8 mouse cellular contexts compared by ENCODE assay signal in genomic region chr8:84647461-84647901, GRCm38 (mm10). TPM values are rescaled to one million over a fixed set of nuclear protein-coding genes. Genes with fewer than 3 reads are reported as not detected.
A peak's percentile ranks its signal among the peaks of the same experiment; 100 is the strongest.
DNase-seq lines count a peak whose midpoint lies in the region; ATAC-seq and TF ChIP-seq lines count a peak whose summit lies in the region.

No protein-coding gene starts in this region.

- TF ChIP-seq CTCF in ES-Bruce4 (IDR thresholded peaks at IDR 0.05; ENCODE audit: low read depth, low read length), result peak; percentile 35

- TF ChIP-seq EP300 in ES-Bruce4 (IDR thresholded peaks at IDR 0.05; ENCODE audit: insufficient read depth, low read depth, low read length), result peak; percentile 87

- peak; percentile 31 for TF ChIP-seq POLR2A in ES-Bruce4 (IDR thresholded peaks at IDR 0.05; ENCODE audit: insufficient read depth, low read length)

- peak; percentile 89 for DNase-seq in R1 (ENCODE audit: low read depth, low spot score)
- peak; percentile 74 for DNase-seq in liver, embryonic 11.5 days (ENCODE audit: low spot score)
- peak; percentile 58 for DNase-seq in retina, embryonic 14.5 days (ENCODE audit: low spot score)
- no peak for DNase-seq in adrenal gland, adult 2 months
- DNase-seq in gastrocnemius, adult 18-20 months (ENCODE audit: low spot score), result no peak
- no peak for DNase-seq in T-cell, adult 2 months (ENCODE audit: low spot score)

- peak overlapping the region; percentile 44 for H3K4me2 ChIP-seq in heart, embryonic 16.5 days (ENCODE audit: low read depth, low read length)
- peak overlapping the region; percentile 64 for H3K4me2 ChIP-seq in liver, embryonic 11.5 days

- H3K9ac ChIP-seq in ES-Bruce4 (ENCODE audit: low read depth, poor library complexity, severe bottlenecking), result peak overlapping the region; percentile 49
- 0 out of 2 replicates have a peak overlapping the region, but pooled peaks have one; percentile 11 for H3K9ac ChIP-seq in heart, embryonic 16.5 days (ENCODE audit: low read length)
- peak overlapping the region; percentile 40; the same call in 1 of the 2 replicates for H3K9ac ChIP-seq in liver, embryonic 11.5 days (ENCODE audit: low read depth, low read length)

- peak overlapping the region; percentile 92 for H3K27ac ChIP-seq in ES-Bruce4 (ENCODE audit: insufficient read depth, low read length)
- no peak overlapping the region; the same call in 1 of the 2 replicates for H3K27ac ChIP-seq in heart, embryonic 16.5 days (ENCODE audit: low read length)
- H3K27ac ChIP-seq in liver, embryonic 11.5 days (ENCODE audit: low read depth, low read length), result no peak overlapping the region; the same call in 1 of the 2 replicates

- peak overlapping the region; percentile 55 for H3K4me3 ChIP-seq in ES-Bruce4 (ENCODE audit: low read depth, low read length)
- H3K4me3 ChIP-seq in heart, embryonic 16.5 days (ENCODE audit: low read length), result peak overlapping the region; percentile 2
- H3K4me3 ChIP-seq in liver, embryonic 11.5 days (ENCODE audit: low read depth, low read length), result peak overlapping the region; percentile 26

- H3K9me3 ChIP-seq in ES-Bruce4 (replicated peaks; ENCODE audit: control insufficient read depth, insufficient read depth, low read length, poor library complexity, severe bottlenecking), result no peaks in the 10 kb centered on the region
- H3K9me3 ChIP-seq in heart, embryonic 16.5 days (replicated peaks; ENCODE audit: control insufficient read depth, low read length), result no peaks in the 10 kb centered on the region
- no peaks in the 10 kb centered on the region for H3K9me3 ChIP-seq in liver, embryonic 11.5 days (ENCODE audit: control insufficient read depth, low read length)

- peaks cover 5% of the 10 kb centered on the region for H3K4me1 ChIP-seq in ES-Bruce4 (ENCODE audit: control insufficient read depth, insufficient read depth, low read length)
- peaks cover 7% of the 10 kb centered on the region for H3K4me1 ChIP-seq in heart, embryonic 16.5 days (ENCODE audit: control insufficient read depth, insufficient read depth, low read length)
- peaks cover 8% of the 10 kb centered on the region for H3K4me1 ChIP-seq in liver, embryonic 11.5 days (replicated peaks; ENCODE audit: control insufficient read depth, insufficient read depth, low read length)

- no peaks in the 10 kb centered on the region for H3K27me3 ChIP-seq in ES-Bruce4 (ENCODE audit: control insufficient read depth, insufficient read depth, low read length, poor library complexity, severe bottlenecking)
- no peaks in the 10 kb centered on the region for H3K27me3 ChIP-seq in heart, embryonic 16.5 days (ENCODE audit: control insufficient read depth, insufficient read depth, low read length)
- H3K27me3 ChIP-seq in liver, embryonic 11.5 days (replicated peaks; ENCODE audit: control insufficient read depth, insufficient read depth, low read length), result no peaks in the 10 kb centered on the region

- WGBS in heart, embryonic 16.5 days, result 4% methylated on average over 14 of the region's 14 CpGs
- 3% methylated on average over 14 of the region's 14 CpGs for whole genome bisulfite sequencing in liver, embryonic 11.5 days

- 0 out of 2 replicates have a peak, but pooled peaks have one; percentile 25 for ATAC-seq in heart, embryonic 16.5 days (replicated peaks; ENCODE audit: extremely low read depth, insufficient read depth, low FRiP score)
- peak; percentile 34; the same call in 1 of the 2 replicates for ATAC-seq in liver, embryonic 11.5 days (replicated peaks; ENCODE audit: low FRiP score)

- H3K36me3 ChIP-seq in ES-Bruce4 (ENCODE audit: control insufficient read depth, insufficient read depth, low read length, poor library complexity, severe bottlenecking), result no peaks in the 10 kb centered on the region
- no peaks in the 10 kb centered on the region for H3K36me3 ChIP-seq in heart, embryonic 16.5 days (ENCODE audit: control insufficient read depth, insufficient read depth)
- no peaks in the 10 kb centered on the region for H3K36me3 ChIP-seq in liver, embryonic 11.5 days (ENCODE audit: control insufficient read depth, insufficient read depth, low read length)

RNA-seq across cellular contexts. Expression of gene Ier2, which starts 15.2 kb away (rescaled TPM):
- polyA plus RNA-seq in ES-Bruce4 (2011; ENCODE audit: insufficient read depth, insufficient read length, low read depth, missing spikeins), result 42.8 and 44.8 TPM in 2 replicates
- 43.0 and 43.3 TPM in 2 replicates for polyA plus RNA-seq in heart, embryonic 16.5 days (2015; fragmentation: Nextera tagmentation; extraction: Ambion mirVana)
- polyA plus RNA-seq in liver, embryonic 11.5 days (2014; fragmentation: Nextera tagmentation; extraction: Ambion mirVana), result 46.5 and 50.1 TPM in 2 replicates
- total RNA-seq in adrenal gland, adult 2 months (2021), result 10 to 100 TPM; 24.9 to 34.8 TPM
- 13.7 and 27.0 TPM in 2 replicates for polyA plus RNA-seq in adrenal gland, adult 2 months (2012; rRNA removed)
- total RNA-seq in gastrocnemius, adult 18-20 months (2021), result 1 to 10 TPM; 4.7 to 8.3 TPM

RNA-seq across cellular contexts. Expression of gene Trmt1, which starts 38.6 kb away (rescaled TPM):
- 77.6 and 79.8 TPM in 2 replicates for polyA plus RNA-seq in ES-Bruce4 (2011; ENCODE audit: insufficient read depth, insufficient read length, low read depth, missing spikeins)
- 43.2 and 46.7 TPM in 2 replicates for polyA plus RNA-seq in heart, embryonic 16.5 days (2015; fragmentation: Nextera tagmentation; extraction: Ambion mirVana)
- 94.1 and 95.6 TPM in 2 replicates for polyA plus RNA-seq in liver, embryonic 11.5 days (2014; fragmentation: Nextera tagmentation; extraction: Ambion mirVana)
- 10 to 100 TPM; 57.0 to 68.5 TPM for total RNA-seq in adrenal gland, adult 2 months (2021)
- polyA plus RNA-seq in adrenal gland, adult 2 months (2012; rRNA removed), result 150 and 160 TPM in 2 replicates
- total RNA-seq in gastrocnemius, adult 18-20 months (2021), result 10 to 100 TPM; 47.0 to 51.4 TPM

RNA-seq across cellular contexts. Expression of gene Nacc1, which starts 40.2 kb away (rescaled TPM):
- 89.7 and 97.9 TPM in 2 replicates for polyA plus RNA-seq in ES-Bruce4 (2011; ENCODE audit: insufficient read depth, insufficient read length, low read depth, missing spikeins)
- 11.7 and 14.4 TPM in 2 replicates for polyA plus RNA-seq in heart, embryonic 16.5 days (2015; fragmentation: Nextera tagmentation; extraction: Ambion mirVana)
- 23.0 and 25.2 TPM in 2 replicates for polyA plus RNA-seq in liver, embryonic 11.5 days (2014; fragmentation: Nextera tagmentation; extraction: Ambion mirVana)
- 10 to 100 TPM; 78.4 to 80.7 TPM for total RNA-seq in adrenal gland, adult 2 months (2021)
- 98.7 and 120 TPM in 2 replicates for polyA plus RNA-seq in adrenal gland, adult 2 months (2012; rRNA removed)
- total RNA-seq in gastrocnemius, adult 18-20 months (2021), result 10 to 100 TPM; 19.3 to 22.8 TPM

RNA-seq across cellular contexts. Expression of gene Lyl1, which starts 53.8 kb away (rescaled TPM):
- not detected in 2 replicates for polyA plus RNA-seq in ES-Bruce4 (2011; ENCODE audit: insufficient read depth, insufficient read length, low read depth, missing spikeins)
- 10.2 and 12.0 TPM in 2 replicates for polyA plus RNA-seq in heart, embryonic 16.5 days (2015; fragmentation: Nextera tagmentation; extraction: Ambion mirVana)
- polyA plus RNA-seq in liver, embryonic 11.5 days (2014; fragmentation: Nextera tagmentation; extraction: Ambion mirVana), result 67.9 and 68.6 TPM in 2 replicates
- 1 to 10 TPM; 2.7 to 4.4 TPM for total RNA-seq in adrenal gland, adult 2 months (2021)
- 8.2 and 10.9 TPM in 2 replicates for polyA plus RNA-seq in adrenal gland, adult 2 months (2012; rRNA removed)
- total RNA-seq in gastrocnemius, adult 18-20 months (2021), result 1 to 10 TPM in 1 of 2 experiments, under 1 TPM in 1; 0.73 to 1.6 TPM

Comparison
In these comparisons a context has a peak if more than half of its experiments do, and no peak if none do; other contexts are left out.
1. H3K4me3 ChIP-seq: peak in every context shown above with its lines; median percentile 55 in ES-Bruce4; 26 in liver, embryonic 11.5 days; 2 in heart, embryonic 16.5 days.
2. DNase-seq: peak in R1 (single experiment), liver, embryonic 11.5 days (single experiment) and retina, embryonic 14.5 days (single experiment); none in adrenal gland, adult 2 months (single experiment), gastrocnemius, adult 18-20 months (single experiment) and T-cell, adult 2 months (single experiment).
3. Peak in every context shown above with its lines, with median percentiles within 50 percentile points of each other: H3K9ac ChIP-seq.